Mouse (Mus musculus): ENCODE measurements at regions not wholly inside any gene's neighbourhood (a gene's known extent, or its start where the extent isn't known, plus 50 kb on each side); places are given as distances from the start of the nearest gene placed in this dataset.
"Not testable (repeated sequence)": the region's sequence is repeated elsewhere in the genome, so short reads cannot be mapped to it uniquely, and the experiment has no call there.

- DNase-seq = not testable (repeated sequence)
These were observed 102.8 kb downstream of the Gc start for GRCm38 (mm10) chr5:89354936-89355335.

GRCm38 (mm10) chr5:89347771-89348170, 109.9 kb downstream of the Gc start:
- no peak for DNase-seq

GRCm38 (mm10) chr5:89340532-89340931, 117.2 kb downstream of the Gc start:
- DNase-seq = peak; percentile 2

- no peak for DNase-seq
These were observed 119.6 kb downstream of the Gc start for GRCm38 (mm10) chr5:89337966-89338657.
